Mouse (Mus musculus): ENCODE data around the gene Mkln1.

- TF ChIP-seq GATA1 (IDR thresholded peaks at IDR 0.05; ENCODE audit: borderline replicate concordance, low read length) (no peak), FLI1 (IDR thresholded peaks at IDR 0.05; ENCODE audit: low read length) (no peak)
These were observed 141.5 kb downstream of the Mkln1 start for GRCm38 (mm10) chr6:31540018-31540417.

All from megakaryocyte, embryonic 14.5 days (primary cell).